Mouse (Mus musculus) neural tube, embryonic 11.5 days (tissue): ENCODE results near the gene Mknk1. TPM values are rescaled to one million over a fixed set of nuclear protein-coding genes. Genes with fewer than 3 reads are reported as not detected.

Source experiments
- ATAC-seq: fragments of 200-750 bp; cut with Nextera tagmentation; 2 replicates; pipeline ENCODE4 v1.8.0; 2017; ENCODE audit warnings: moderate number of reproducible peaks, mild to moderate bottlenecking, moderate TSS enrichment, moderate library complexity; ENCODE audit not compliant: insufficient read depth, low FRiP score, low TSS enrichment
- DNase-seq: peaks from one replicate; pipeline ENCODE4 v3.0.0-alpha.2; 2015; ENCODE audit warnings: low spot score
- H3K27ac ChIP-seq: fragments of 300-500 bp; sonication (generic); 2 replicates; pipeline ENCODE4 v1.5.1; 2014; ENCODE audit warnings: low read depth, mild to moderate bottlenecking, low read length
- H3K27me3 ChIP-seq: fragments of 300-500 bp; sonication (generic); 2 replicates; pipeline ENCODE4 v1.6.1; 2014; ENCODE audit warnings: mild to moderate bottlenecking, low read length, mixed read lengths; ENCODE audit not compliant: control insufficient read depth, insufficient read depth
- H3K36me3 ChIP-seq: fragments of 300-500 bp; sonication (generic); 2 replicates; pipeline ENCODE4 v1.6.1; 2014; ENCODE audit warnings: mild to moderate bottlenecking, low read length, moderate library complexity, mixed read lengths; ENCODE audit not compliant: control insufficient read depth, insufficient read depth
- H3K4me1 ChIP-seq: fragments of 300-500 bp; sonication (generic); 2 replicates; pipeline ENCODE4 v1.6.1; 2014; ENCODE audit warnings: low read length, mixed read lengths; ENCODE audit not compliant: control insufficient read depth, insufficient read depth
- H3K4me2 ChIP-seq: fragments of 300-500 bp; sonication (generic); 2 replicates; pipeline ENCODE4 v1.6.1; 2014; ENCODE audit warnings: low read depth, mild to moderate bottlenecking, moderate library complexity
- H3K4me3 ChIP-seq: fragments of 300-500 bp; sonication (generic); 2 replicates; pipeline ENCODE4 v1.5.1; 2014; ENCODE audit warnings: low read depth, low read length
- H3K9ac ChIP-seq: fragments of 300-500 bp; sonication (generic); 2 replicates; pipeline ENCODE4 v1.6.1; 2014; ENCODE audit warnings: mild to moderate bottlenecking, low read length
- H3K9me3 ChIP-seq: fragments of 300-500 bp; sonication (generic); 2 replicates; pipeline ENCODE4 v1.6.1; 2016; ENCODE audit warnings: low read length; ENCODE audit not compliant: control insufficient read depth
- WGBS: fragments of 180-500 bp; shearing (Covaris S2); extraction: QIAGEN DNeasy Blood & Tissue Kit; methylation state at CpG from one replicate; pipeline ENCODE4 v1.1.7; 2014; 5-methylcytosine and 5-hydroxymethylcytosine counted together
- polyA plus RNA-seq: library from polyadenylated mRNA; unstranded; fragments of >200 nt; fragmentation: Nextera tagmentation; extraction: Ambion mirVana; gene quantifications from 2 replicates; pipeline ENCODE4 v1.2.1, GENCODE M21; 2014

The Mknk1 gene
- polyA plus RNA-seq, 1 experiment from 2014 or later = 21.2 TPM

- ATAC-seq (no peak), DNase-seq (no peak)
- Histone ChIP-seq H3K4me2 (no peak overlapping the region), H3K4me1 (no peaks in the 10 kb centered on the region), H3K36me3 (no peaks in the 10 kb centered on the region), H3K9ac (no peak overlapping the region), H3K27me3 (no peaks in the 10 kb centered on the region), H3K4me3 (no peak overlapping the region), H3K27ac (no peak overlapping the region), H3K9me3 (no peaks in the 10 kb centered on the region)
- WGBS = 91% methylated on average over 3 of the region's 3 CpGs
Measured at GRCm38 (mm10) chr4:115821928-115822327, 17.1 kb upstream of the Mknk1 start.

- no peak overlapping the region for H3K27ac ChIP-seq
- H3K9ac ChIP-seq = no peak overlapping the region
- ATAC-seq (no peak), DNase-seq (no peak)
- 78% methylated on average over 2 of the region's 2 CpGs for WGBS
- H3K4me2 ChIP-seq = no peak overlapping the region
- H3K36me3 ChIP-seq = no peaks in the 10 kb centered on the region
- no peaks in the 10 kb centered on the region for H3K27me3 ChIP-seq
- H3K9me3 ChIP-seq = no peaks in the 10 kb centered on the region
- no peak overlapping the region for H3K4me3 ChIP-seq
- no peaks in the 10 kb centered on the region; the same call in 1 of the 2 replicates for H3K4me1 ChIP-seq
Measured at GRCm38 (mm10) chr4:115824178-115824577, 14.8 kb upstream of the Mknk1 start.

GRCm38 (mm10) chr4:115825271-115825670 is 13.7 kb upstream of the Mknk1 start:
- no peak overlapping the region for H3K4me2 ChIP-seq
- 76% methylated on average over 2 of the region's 2 CpGs for WGBS
- H3K4me3 ChIP-seq = no peak overlapping the region
- no peaks in the 10 kb centered on the region for H3K9me3 ChIP-seq
- H3K27me3 ChIP-seq = no peaks in the 10 kb centered on the region
- H3K9ac ChIP-seq = no peak overlapping the region
- no peak for DNase-seq
- no peaks in the 10 kb centered on the region for H3K36me3 ChIP-seq
- H3K4me1 ChIP-seq = no peaks in the 10 kb centered on the region; the same call in 1 of the 2 replicates
- no peak for ATAC-seq
- no peak overlapping the region for H3K27ac ChIP-seq

GRCm38 (mm10) chr4:115827066-115827465 is 11.9 kb upstream of the Mknk1 start:
- no peak overlapping the region for H3K4me2 ChIP-seq
- H3K4me1 ChIP-seq = no peaks in the 10 kb centered on the region; the same call in 1 of the 2 replicates
- H3K27ac ChIP-seq = no peak overlapping the region
- no peaks in the 10 kb centered on the region for H3K36me3 ChIP-seq
- 74% methylated on average over 3 of the region's 3 CpGs for WGBS
- H3K27me3 ChIP-seq = no peaks in the 10 kb centered on the region
- H3K9ac ChIP-seq = no peak overlapping the region
- H3K4me3 ChIP-seq = no peak overlapping the region
- ATAC-seq = no peak
- H3K9me3 ChIP-seq = no peaks in the 10 kb centered on the region
- DNase-seq = no peak

DNA sequence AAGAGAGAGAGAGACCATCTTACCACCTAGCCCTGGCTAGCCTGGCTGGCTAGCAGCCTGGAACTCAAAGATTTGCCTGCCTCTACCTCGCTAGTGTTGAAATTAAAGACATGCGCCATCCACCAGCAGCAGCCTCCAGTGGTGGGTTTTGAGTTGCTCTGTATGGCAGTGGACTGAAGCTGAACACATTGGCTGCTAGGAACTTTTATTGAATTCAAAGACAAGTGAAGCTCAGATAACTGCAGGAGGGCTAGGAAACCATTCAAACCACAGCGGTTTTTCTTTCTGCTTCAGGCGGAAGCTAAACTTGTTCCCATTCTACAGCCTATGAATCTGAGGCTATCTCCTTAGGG is 11.5 kb upstream of the Mknk1 start:
- WGBS = 12% methylated on average over 4 of the region's 4 CpGs
- Histone ChIP-seq H3K27ac (peak overlapping the region; percentile 11; the same call in 1 of the 2 replicates), H3K4me2 (peak overlapping the region; percentile 83), H3K4me3 (peak overlapping the region; percentile 60), H3K9ac (peak overlapping the region; percentile 59), H3K27me3 (no peaks in the 10 kb centered on the region), H3K36me3 (no peaks in the 10 kb centered on the region), H3K4me1 (no peaks in the 10 kb centered on the region; the same call in 1 of the 2 replicates), H3K9me3 (no peaks in the 10 kb centered on the region)
- DNase-seq = no peak
- ATAC-seq = no peak; the same call in 1 of the 2 replicates

- Histone ChIP-seq H3K4me2 (peak within 1 kb of the TSS; percentile 83), H3K4me1 (no peaks in the 10 kb centered on the region; the same call in 1 of the 2 replicates), H3K9ac (peak within 1 kb of the TSS; percentile 59), H3K9me3 (no peaks in the 10 kb centered on the region), H3K36me3 (no peaks in the 10 kb centered on the region), H3K27me3 (no peaks in the 10 kb centered on the region), H3K4me3 (peak within 1 kb of the TSS; percentile 60), H3K27ac (peak within 1 kb of the TSS; percentile 11; the same call in 1 of the 2 replicates)
- ATAC-seq = peak; percentile 89
- under 1% methylated on average over 57 of the region's 57 CpGs for WGBS
- peak; percentile 81 for DNase-seq
Measured at GRCm38 (mm10) chr4:115827888-115828571, 11.0 kb upstream of the Mknk1 start, which contains the start of gene Mob3c. Gene Mob3c, plus strand, starts transcription at chr4:115828092.

- H3K9me3 ChIP-seq = no peaks in the 10 kb centered on the region
- ATAC-seq = peak; percentile 37; the same call in 1 of the 2 replicates
Measured at GRCm38 (mm10) chr4:115828572-115828902, 10.5 kb upstream of the Mknk1 start.

GRCm38 (mm10) chr4:115830491-115830890 is 8.5 kb upstream of the Mknk1 start:
- Histone ChIP-seq H3K4me2 (no peak overlapping the region), H3K4me1 (no peaks in the 10 kb centered on the region; the same call in 1 of the 2 replicates), H3K9me3 (no peaks in the 10 kb centered on the region), H3K27ac (no peak overlapping the region), H3K27me3 (no peaks in the 10 kb centered on the region), H3K36me3 (no peaks in the 10 kb centered on the region), H3K4me3 (no peak overlapping the region), H3K9ac (no peak overlapping the region)
- WGBS = 76% methylated on average over 5 of the region's 5 CpGs
- no peak for ATAC-seq
- DNase-seq = no peak

More at GRCm38 (mm10) chr4:115828572-115828902, 10.5 kb upstream of the Mknk1 start:
- WGBS = 5% methylated on average over 8 of the region's 8 CpGs
- no peaks in the 10 kb centered on the region for H3K27me3 ChIP-seq
- H3K4me1 ChIP-seq = no peaks in the 10 kb centered on the region; the same call in 1 of the 2 replicates
- peak overlapping the region; percentile 60 for H3K4me3 ChIP-seq
- no peak overlapping the region for H3K27ac ChIP-seq
- H3K9ac ChIP-seq = peak overlapping the region; percentile 59
- H3K4me2 ChIP-seq = peak overlapping the region; percentile 83
- H3K36me3 ChIP-seq = no peaks in the 10 kb centered on the region
- no peak for DNase-seq

DNA sequence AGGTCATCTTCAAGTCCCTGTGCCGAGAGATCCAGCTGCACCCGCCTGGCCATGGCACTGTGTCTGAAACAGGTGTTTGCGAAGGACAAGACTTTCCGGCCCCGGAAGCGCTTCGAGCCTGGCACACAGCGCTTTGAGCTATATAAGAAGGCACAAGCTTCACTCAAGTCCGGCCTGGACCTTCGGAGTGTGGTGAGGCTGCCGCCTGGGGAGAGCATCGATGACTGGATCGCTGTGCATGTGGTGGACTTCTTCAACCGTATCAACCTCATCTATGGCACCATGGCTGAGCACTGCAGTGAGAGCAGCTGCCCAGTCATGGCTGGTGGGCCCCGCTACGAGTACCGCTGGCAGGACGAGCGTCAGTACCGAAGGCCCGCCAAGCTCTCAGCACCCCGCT is 7.8 kb upstream of the Mknk1 start:
- Histone ChIP-seq H3K9me3 (no peaks in the 10 kb centered on the region), H3K4me2 (no peak overlapping the region), H3K27ac (no peak overlapping the region), H3K4me1 (no peaks in the 10 kb centered on the region; the same call in 1 of the 2 replicates), H3K9ac (no peak overlapping the region), H3K36me3 (no peaks in the 10 kb centered on the region), H3K4me3 (no peak overlapping the region), H3K27me3 (no peaks in the 10 kb centered on the region)
- DNase-seq = no peak
- 96% methylated on average over 22 of the region's 22 CpGs for WGBS
- no peak for ATAC-seq
